In genomic region chr14:122473211-122473751, GRCm38 (mm10) we compare ENCODE assay signal across 14 mouse cellular contexts. TPM values are rescaled to one million over a fixed set of nuclear protein-coding genes. Genes with fewer than 3 reads are reported as not detected.
DNase-seq lines count a peak whose midpoint lies in the region; ATAC-seq lines count a peak whose summit lies in the region.
"Had no signal": no experiment of that assay in that cellular context is flagged by ENCODE, and none has a peak within 500 bp of the region (broad histone marks: within the 10 kb centered on the region; RNA-seq: fewer than 3 reads in every experiment).

No protein-coding gene starts in this region.

- no peak overlapping the region for H3K9ac ChIP-seq in intestine, embryonic 14.5 days (ENCODE audit: low read length)
- H3K9ac ChIP-seq in intestine, embryonic 16.5 days (ENCODE audit: low read depth, low read length): no peak overlapping the region
- no peak overlapping the region for H3K9ac ChIP-seq in embryonic facial prominence, embryonic 12.5 days
- peak overlapping the region; percentile 82 for H3K9ac ChIP-seq in neural tube, embryonic 13.5 days
- H3K9ac ChIP-seq: embryonic facial prominence, embryonic 13.5 days; liver, embryonic 13.5 days; stomach, embryonic 15.5 days had no signal

- H3K4me3 ChIP-seq in intestine, embryonic 14.5 days (ENCODE audit: low read depth, low read length): no peak overlapping the region
- no peak overlapping the region for H3K4me3 ChIP-seq in intestine, embryonic 16.5 days (ENCODE audit: low read length)
- H3K4me3 ChIP-seq in embryonic facial prominence, embryonic 12.5 days: peak overlapping the region; percentile 49; the same call in 1 of the 2 replicates
- peak overlapping the region; percentile 88 for H3K4me3 ChIP-seq in limb, embryonic 10.5 days
- peak overlapping the region; percentile 58 for H3K4me3 ChIP-seq in neural tube, embryonic 13.5 days

- no peaks in the 10 kb centered on the region for H3K36me3 ChIP-seq in intestine, embryonic 14.5 days (ENCODE audit: control insufficient read depth, insufficient read depth, low read length)
- no peaks in the 10 kb centered on the region for H3K36me3 ChIP-seq in intestine, embryonic 16.5 days (ENCODE audit: control insufficient read depth, insufficient read depth, low read length)
- no peaks in the 10 kb centered on the region for H3K36me3 ChIP-seq in embryonic facial prominence, embryonic 12.5 days
- peaks cover 11% of the 10 kb centered on the region for H3K36me3 ChIP-seq in limb, embryonic 10.5 days
- no peaks in the 10 kb centered on the region for H3K36me3 ChIP-seq in neural tube, embryonic 13.5 days
- H3K36me3 ChIP-seq: embryonic facial prominence, embryonic 13.5 days; liver, embryonic 13.5 days; stomach, embryonic 15.5 days had no signal

- no peaks in the 10 kb centered on the region for H3K9me3 ChIP-seq in intestine, embryonic 14.5 days (ENCODE audit: control insufficient read depth, low read length)
- no peaks in the 10 kb centered on the region for H3K9me3 ChIP-seq in intestine, embryonic 16.5 days (ENCODE audit: control insufficient read depth, low read length)
- no peaks in the 10 kb centered on the region for H3K9me3 ChIP-seq in embryonic facial prominence, embryonic 12.5 days
- no peaks in the 10 kb centered on the region for H3K9me3 ChIP-seq in limb, embryonic 10.5 days (replicated peaks)
- H3K9me3 ChIP-seq in neural tube, embryonic 13.5 days: no peaks in the 10 kb centered on the region
- H3K9me3 ChIP-seq: embryonic facial prominence, embryonic 13.5 days; liver, embryonic 13.5 days; stomach, embryonic 15.5 days had no signal

- no peak for ATAC-seq in intestine, embryonic 14.5 days (replicated peaks; ENCODE audit: low FRiP score, low TSS enrichment, low read depth)
- no peak for ATAC-seq in intestine, embryonic 16.5 days
- no peak for ATAC-seq in embryonic facial prominence, embryonic 12.5 days (ENCODE audit: insufficient number of reproducible peaks, insufficient read depth, low FRiP score, low TSS enrichment)
- no peak for ATAC-seq in neural tube, embryonic 13.5 days (ENCODE audit: low read depth)
- ATAC-seq: activated CD4-positive, CD25-positive, alpha-beta regulatory T cell, adult 4 months had no signal

- peak; percentile 58 for DNase-seq in intestine, embryonic 14.5 days (ENCODE audit: low spot score)
- DNase-seq in limb, embryonic 10.5 days (ENCODE audit: low spot score): peak; percentile 67
- no peak for DNase-seq in urinary bladder, adult 2 months (ENCODE audit: low spot score)
- no peak for DNase-seq in urinary bladder, postnatal 10 days (ENCODE audit: low spot score)
- DNase-seq in heart, adult 9 months (ENCODE audit: low spot score in 2 of 2): no peak
- DNase-seq: kidney, postnatal 14 days; liver, embryonic 13.5 days had no signal

- under 1% methylated on average over 17 of the region's 17 CpGs for WGBS in intestine, embryonic 14.5 days
- WGBS in intestine, embryonic 16.5 days: 1% methylated on average over 17 of the region's 17 CpGs
- WGBS in embryonic facial prominence, embryonic 12.5 days: under 1% methylated on average over 17 of the region's 17 CpGs
- WGBS in limb, embryonic 10.5 days: under 1% methylated on average over 17 of the region's 17 CpGs
- 4% methylated on average over 17 of the region's 17 CpGs for WGBS in neural tube, embryonic 13.5 days

- H3K4me2 ChIP-seq in intestine, embryonic 14.5 days (ENCODE audit: low read length): no peak overlapping the region
- no peak overlapping the region for H3K4me2 ChIP-seq in intestine, embryonic 16.5 days (ENCODE audit: low read depth, low read length)
- H3K4me2 ChIP-seq in embryonic facial prominence, embryonic 12.5 days (replicated peaks): peak overlapping the region; percentile 71
- peak overlapping the region; percentile 62 for H3K4me2 ChIP-seq in neural tube, embryonic 13.5 days

- H3K27me3 ChIP-seq in intestine, embryonic 14.5 days (replicated peaks; ENCODE audit: control insufficient read depth, insufficient read depth, low read length): peaks cover 100% of the 10 kb centered on the region
- H3K27me3 ChIP-seq in intestine, embryonic 16.5 days (replicated peaks; ENCODE audit: control insufficient read depth, insufficient read depth, low read length): peaks cover 85% of the 10 kb centered on the region
- H3K27me3 ChIP-seq in embryonic facial prominence, embryonic 12.5 days: peaks cover 73% of the 10 kb centered on the region
- H3K27me3 ChIP-seq in limb, embryonic 10.5 days (ENCODE audit: low read depth, poor library complexity, severe bottlenecking): peaks cover 84% of the 10 kb centered on the region
- H3K27me3 ChIP-seq in neural tube, embryonic 13.5 days: peaks cover 79% of the 10 kb centered on the region

- peaks cover 14% of the 10 kb centered on the region for H3K4me1 ChIP-seq in intestine, embryonic 14.5 days (replicated peaks; ENCODE audit: control insufficient read depth, insufficient read depth, low read length)
- peaks cover 18% of the 10 kb centered on the region for H3K4me1 ChIP-seq in intestine, embryonic 16.5 days (ENCODE audit: control insufficient read depth, insufficient read depth, low read length)
- H3K4me1 ChIP-seq in embryonic facial prominence, embryonic 12.5 days: peaks cover 21% of the 10 kb centered on the region; the same call in 1 of the 2 replicates
- H3K4me1 ChIP-seq in limb, embryonic 10.5 days: peaks cover 74% of the 10 kb centered on the region
- H3K4me1 ChIP-seq in neural tube, embryonic 13.5 days (replicated peaks): peaks cover 33% of the 10 kb centered on the region

- no peak overlapping the region for H3K27ac ChIP-seq in intestine, embryonic 14.5 days (ENCODE audit: low read depth)
- H3K27ac ChIP-seq in intestine, embryonic 16.5 days (ENCODE audit: low read length): no peak overlapping the region
- no peak overlapping the region for H3K27ac ChIP-seq in embryonic facial prominence, embryonic 12.5 days
- peak overlapping the region; percentile 97 for H3K27ac ChIP-seq in limb, embryonic 10.5 days
- H3K27ac ChIP-seq in neural tube, embryonic 13.5 days (replicated peaks): peak overlapping the region; percentile 96
- H3K27ac ChIP-seq: embryonic facial prominence, embryonic 13.5 days; liver, embryonic 13.5 days; stomach, embryonic 15.5 days had no signal

RNA-seq across cellular contexts. Expression of gene Zic2, which starts 2.0 kb away (rescaled TPM):
- not detected in 2 replicates for polyA plus RNA-seq in intestine, embryonic 14.5 days (2014; fragmentation: Nextera tagmentation; extraction: Ambion mirVana)
- not detected in 2 replicates for polyA plus RNA-seq in intestine, embryonic 16.5 days (2015; fragmentation: Nextera tagmentation; extraction: Ambion mirVana)
- polyA plus RNA-seq in embryonic facial prominence, embryonic 12.5 days (2016; fragmentation: Nextera tagmentation; extraction: Ambion mirVana): 3.7 and 4.9 TPM in 2 replicates
- polyA plus RNA-seq in limb, embryonic 10.5 days (2016; fragmentation: Nextera tagmentation; extraction: Ambion mirVana): 5.0 and 5.1 TPM in 2 replicates
- 8.2 and 10.2 TPM in 2 replicates for polyA plus RNA-seq in neural tube, embryonic 13.5 days (2015; fragmentation: Nextera tagmentation; extraction: Ambion mirVana)
- 0.07 TPM in 1 of 2 replicates, not detected in the other for polyA plus RNA-seq in urinary bladder, adult 2 months (2012; rRNA removed)
- polyA plus RNA-seq: activated CD4-positive, CD25-positive, alpha-beta regulatory T cell, adult 4 months; liver, embryonic 13.5 days; stomach, embryonic 15.5 days had no signal

RNA-seq across cellular contexts. Expression of gene Zic5, which starts 7.8 kb away (rescaled TPM):
- polyA plus RNA-seq in intestine, embryonic 14.5 days (2014; fragmentation: Nextera tagmentation; extraction: Ambion mirVana): not detected in 2 replicates
- not detected in 2 replicates for polyA plus RNA-seq in intestine, embryonic 16.5 days (2015; fragmentation: Nextera tagmentation; extraction: Ambion mirVana)
- polyA plus RNA-seq in embryonic facial prominence, embryonic 12.5 days (2016; fragmentation: Nextera tagmentation; extraction: Ambion mirVana): 4.8 and 5.4 TPM in 2 replicates
- 13.8 and 14.9 TPM in 2 replicates for polyA plus RNA-seq in limb, embryonic 10.5 days (2016; fragmentation: Nextera tagmentation; extraction: Ambion mirVana)
- polyA plus RNA-seq in neural tube, embryonic 13.5 days (2015; fragmentation: Nextera tagmentation; extraction: Ambion mirVana): 8.4 and 8.6 TPM in 2 replicates
- polyA plus RNA-seq in urinary bladder, adult 2 months (2012; rRNA removed): not detected in 2 replicates
- polyA plus RNA-seq: stomach, embryonic 15.5 days had no signal

RNA-seq across cellular contexts. Expression of gene Gm10837, which starts 17.1 kb away (rescaled TPM):
- not detected in 2 replicates for polyA plus RNA-seq in intestine, embryonic 14.5 days (2014; fragmentation: Nextera tagmentation; extraction: Ambion mirVana)
- not detected in 2 replicates for polyA plus RNA-seq in intestine, embryonic 16.5 days (2015; fragmentation: Nextera tagmentation; extraction: Ambion mirVana)
- not detected in 2 replicates for polyA plus RNA-seq in embryonic facial prominence, embryonic 12.5 days (2016; fragmentation: Nextera tagmentation; extraction: Ambion mirVana)
- polyA plus RNA-seq in limb, embryonic 10.5 days (2016; fragmentation: Nextera tagmentation; extraction: Ambion mirVana): not detected in 2 replicates
- 0.19 and 0.29 TPM in 2 replicates for polyA plus RNA-seq in neural tube, embryonic 13.5 days (2015; fragmentation: Nextera tagmentation; extraction: Ambion mirVana)
- polyA plus RNA-seq in urinary bladder, adult 2 months (2012; rRNA removed): not detected in 2 replicates
- polyA plus RNA-seq: activated CD4-positive, CD25-positive, alpha-beta regulatory T cell, adult 4 months; C2C12; embryonic facial prominence, embryonic 13.5 days; liver, embryonic 13.5 days; stomach, embryonic 15.5 days had no signal

RNA-seq across cellular contexts. Expression of gene Gm5089, which starts 22.4 kb away (rescaled TPM):
- polyA plus RNA-seq in intestine, embryonic 14.5 days (2014; fragmentation: Nextera tagmentation; extraction: Ambion mirVana): not detected in 2 replicates
- polyA plus RNA-seq in intestine, embryonic 16.5 days (2015; fragmentation: Nextera tagmentation; extraction: Ambion mirVana): not detected in 2 replicates
- polyA plus RNA-seq in embryonic facial prominence, embryonic 12.5 days (2016; fragmentation: Nextera tagmentation; extraction: Ambion mirVana): 0.38 and 0.47 TPM in 2 replicates
- 0.36 and 0.56 TPM in 2 replicates for polyA plus RNA-seq in limb, embryonic 10.5 days (2016; fragmentation: Nextera tagmentation; extraction: Ambion mirVana)
- polyA plus RNA-seq in neural tube, embryonic 13.5 days (2015; fragmentation: Nextera tagmentation; extraction: Ambion mirVana): 0.46 and 0.62 TPM in 2 replicates
- not detected in 2 replicates for polyA plus RNA-seq in urinary bladder, adult 2 months (2012; rRNA removed)
- polyA plus RNA-seq: activated CD4-positive, CD25-positive, alpha-beta regulatory T cell, adult 4 months; C2C12; liver, embryonic 13.5 days; stomach, embryonic 15.5 days had no signal

Comparison
In these comparisons a context has a peak if more than half of its experiments do, and no peak if none do; other contexts are left out.
1. DNase-seq: peak in intestine, embryonic 14.5 days (single experiment) and limb, embryonic 10.5 days (single experiment); none in urinary bladder, adult 2 months (single experiment), urinary bladder, postnatal 10 days (single experiment) and heart, adult 9 months (0 of 2).
2. H3K27ac ChIP-seq: peak in limb, embryonic 10.5 days (single experiment) and neural tube, embryonic 13.5 days (single experiment); none in intestine, embryonic 14.5 days (single experiment), intestine, embryonic 16.5 days (single experiment) and embryonic facial prominence, embryonic 12.5 days (single experiment).
3. H3K4me2 ChIP-seq: peak in embryonic facial prominence, embryonic 12.5 days (single experiment) and neural tube, embryonic 13.5 days (single experiment); none in intestine, embryonic 14.5 days (single experiment) and intestine, embryonic 16.5 days (single experiment).
4. H3K4me3 ChIP-seq: peak in embryonic facial prominence, embryonic 12.5 days (single experiment), limb, embryonic 10.5 days (single experiment) and neural tube, embryonic 13.5 days (single experiment); none in intestine, embryonic 14.5 days (single experiment) and intestine, embryonic 16.5 days (single experiment).